Mouse (Mus musculus): ENCODE results near the gene Tle4. TPM values are rescaled to one million over a fixed set of nuclear protein-coding genes. Genes with fewer than 3 reads are reported as not detected.

Gene Tle4
- total and polyA plus RNA-seq, 3 experiments, result 13.2 to 32.7 (median 15.4) TPM

- peaks cover 26% of the 10 kb centered on the region for H3K36me3 ChIP-seq (replicated peaks)
- peaks cover 8% of the 10 kb centered on the region; the same call in 1 of the 2 replicates for H3K27me3 ChIP-seq (ENCODE audit: insufficient read depth, low read length)
- DNase-seq (ENCODE audit: low spot score), result no peak
- no peak for TF ChIP-seq GATA1 (IDR thresholded peaks at IDR 0.05; ENCODE audit: borderline replicate concordance, low read length)
- H3K4me3 ChIP-seq (ENCODE audit: low read depth, low read length), result no peak overlapping the region; the same call in 1 of the 2 replicates
- no peaks in the 10 kb centered on the region for H3K9me3 ChIP-seq (replicated peaks)
- ATAC-seq (ENCODE audit: extremely low read depth, insufficient number of reproducible peaks, low FRiP score, poor library complexity, severe bottlenecking), result no peak
- peaks cover 19% of the 10 kb centered on the region for H3K4me1 ChIP-seq (ENCODE audit: insufficient read depth, low read depth, low read length)
Observed at GRCm38 (mm10) chr19:14595390-14595997, 2.4 kb downstream of the Tle4 start.

- H3K36me3 ChIP-seq (replicated peaks), result peaks cover 32% of the 10 kb centered on the region
- peaks cover 3% of the 10 kb centered on the region; the same call in 1 of the 2 replicates for H3K27me3 ChIP-seq (ENCODE audit: insufficient read depth, low read length)
- no peak for ATAC-seq (ENCODE audit: extremely low read depth, insufficient number of reproducible peaks, low FRiP score, poor library complexity, severe bottlenecking)
- DNase-seq (ENCODE audit: low spot score), result no peak
- H3K4me1 ChIP-seq (ENCODE audit: insufficient read depth, low read depth, low read length), result peaks cover 23% of the 10 kb centered on the region
- no peak overlapping the region for H3K4me3 ChIP-seq (ENCODE audit: low read depth, low read length)
- H3K9me3 ChIP-seq (replicated peaks), result no peaks in the 10 kb centered on the region
- TF ChIP-seq POLR2AphosphoS5 (IDR thresholded peaks at IDR 0.05; ENCODE audit: insufficient replicate concordance, low read depth, low read length) (no peak), CTCF (IDR thresholded peaks at IDR 0.05; ENCODE audit: low read depth, low read length) (no peak), TAL1 (conservative IDR thresholded peaks at IDR 0.05; ENCODE audit: low read depth, low read length) (no peak), GATA1 (IDR thresholded peaks at IDR 0.05; ENCODE audit: borderline replicate concordance, low read length) (no peak), GATA2 (IDR thresholded peaks at IDR 0.05; ENCODE audit: borderline replicate concordance, low read depth, low read length) (no peak)
Observed at GRCm38 (mm10) chr19:14594537-14594936, 3.3 kb downstream of the Tle4 start.

- DNase-seq (ENCODE audit: low spot score) (no peak), ATAC-seq (ENCODE audit: extremely low read depth, insufficient number of reproducible peaks, low FRiP score, poor library complexity, severe bottlenecking) (no peak)
- TF ChIP-seq CTCF (IDR thresholded peaks at IDR 0.05; ENCODE audit: low read depth, low read length) (no peak), POLR2AphosphoS5 (IDR thresholded peaks at IDR 0.05; ENCODE audit: insufficient replicate concordance, low read depth, low read length) (no peak), GATA2 (IDR thresholded peaks at IDR 0.05; ENCODE audit: borderline replicate concordance, low read depth, low read length) (no peak), GATA1 (IDR thresholded peaks at IDR 0.05; ENCODE audit: borderline replicate concordance, low read length) (no peak), TAL1 (conservative IDR thresholded peaks at IDR 0.05; ENCODE audit: low read depth, low read length) (no peak)
- peaks cover 13% of the 10 kb centered on the region; the same call in 1 of the 2 replicates for H3K4me1 ChIP-seq (ENCODE audit: insufficient read depth, low read depth, low read length)
- no peaks in the 10 kb centered on the region for H3K9me3 ChIP-seq (replicated peaks)
- no peaks in the 10 kb centered on the region for H3K27me3 ChIP-seq (ENCODE audit: insufficient read depth, low read length)
- no peak overlapping the region for H3K4me3 ChIP-seq (ENCODE audit: low read depth, low read length)
- peaks cover 43% of the 10 kb centered on the region for H3K36me3 ChIP-seq (replicated peaks)
Observed at GRCm38 (mm10) chr19:14591809-14592535, 5.9 kb downstream of the Tle4 start.

DNA sequence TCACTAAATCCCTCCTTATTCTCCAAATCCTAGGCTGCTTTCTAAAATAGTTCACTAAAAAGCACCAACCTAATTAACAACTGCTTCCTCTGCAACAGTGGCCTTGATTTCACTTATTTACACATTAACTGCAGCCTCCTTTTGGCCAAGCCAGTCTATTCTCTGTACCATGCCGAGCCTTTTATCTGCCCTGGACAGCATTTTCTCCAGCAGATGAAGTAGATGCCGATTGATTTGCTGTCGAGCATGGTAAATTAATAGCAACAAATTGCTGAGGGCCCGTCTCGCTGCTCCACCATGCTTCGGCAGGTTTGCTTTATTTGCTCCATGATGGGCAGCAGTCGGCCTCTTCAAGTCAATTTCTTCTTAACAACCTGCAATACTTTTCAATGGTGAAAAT, 7.7 kb downstream of the Tle4 start:
- H3K27me3 ChIP-seq (ENCODE audit: insufficient read depth, low read length), result no peaks in the 10 kb centered on the region
- H3K36me3 ChIP-seq (replicated peaks), result peaks cover 51% of the 10 kb centered on the region
- peaks cover 17% of the 10 kb centered on the region for H3K4me1 ChIP-seq (ENCODE audit: insufficient read depth, low read depth, low read length)
- no peaks in the 10 kb centered on the region for H3K9me3 ChIP-seq (replicated peaks)
- H3K4me3 ChIP-seq (ENCODE audit: low read depth, low read length), result no peak overlapping the region
- no peak for TF ChIP-seq GATA2 (IDR thresholded peaks at IDR 0.05; ENCODE audit: borderline replicate concordance, low read depth, low read length)
- TF ChIP-seq POLR2AphosphoS5 (IDR thresholded peaks at IDR 0.05; ENCODE audit: insufficient replicate concordance, low read depth, low read length), result no peak
- TF ChIP-seq CTCF (IDR thresholded peaks at IDR 0.05; ENCODE audit: low read depth, low read length), result no peak
- TF ChIP-seq TAL1 (conservative IDR thresholded peaks at IDR 0.05; ENCODE audit: low read depth, low read length), result no peak
- ATAC-seq (ENCODE audit: extremely low read depth, insufficient number of reproducible peaks, low FRiP score, poor library complexity, severe bottlenecking), result no peak
- no peak for DNase-seq (ENCODE audit: low spot score)

DNA sequence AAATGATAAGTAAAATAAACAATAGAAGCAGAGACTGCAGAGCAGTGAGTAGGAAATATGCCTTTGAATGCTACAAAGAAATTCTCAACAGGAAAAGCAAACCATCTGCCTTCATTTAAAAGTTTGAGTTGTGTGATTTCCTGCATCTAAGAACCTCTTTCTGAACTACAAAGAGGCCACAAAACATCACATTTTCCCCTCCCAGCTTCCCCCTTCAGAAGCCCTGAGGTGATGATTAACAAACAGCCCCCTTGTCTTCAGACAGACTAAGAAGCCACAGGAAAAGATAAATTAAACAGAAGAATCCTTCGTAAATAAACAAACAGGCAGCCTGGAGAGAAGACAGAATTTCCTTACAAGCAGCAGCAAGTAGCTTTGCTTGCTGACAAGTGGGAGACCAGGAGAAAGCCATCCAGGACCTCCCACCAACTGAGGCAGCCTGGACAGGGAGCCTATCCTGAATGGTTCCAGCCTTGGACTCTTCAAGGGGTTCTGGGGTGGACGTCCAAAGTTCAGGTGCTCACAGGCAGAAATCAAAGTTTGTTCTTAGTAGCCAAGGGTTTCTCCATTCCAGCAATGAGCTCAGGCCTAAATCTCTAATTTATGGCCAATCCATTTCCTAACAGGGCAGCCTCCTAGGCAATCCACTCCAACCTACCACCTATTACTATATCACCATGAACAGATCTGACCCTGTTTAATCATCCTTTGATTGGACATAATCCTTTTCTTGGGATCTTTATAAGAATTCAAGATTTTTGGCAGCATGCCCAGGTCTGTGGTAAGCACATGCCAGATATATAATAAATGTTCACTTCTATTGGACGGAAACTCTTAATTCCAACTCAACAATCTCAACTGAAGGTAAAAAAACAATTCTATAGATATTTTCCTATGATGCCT, 9.4 kb downstream of the Tle4 start:
- TF ChIP-seq POLR2AphosphoS5 (IDR thresholded peaks at IDR 0.05; ENCODE audit: insufficient replicate concordance, low read depth, low read length), result no peak
- TF ChIP-seq TAL1 (conservative IDR thresholded peaks at IDR 0.05; ENCODE audit: low read depth, low read length), result no peak
- no peak for TF ChIP-seq GATA2 (IDR thresholded peaks at IDR 0.05; ENCODE audit: borderline replicate concordance, low read depth, low read length)
- TF ChIP-seq GATA1 (IDR thresholded peaks at IDR 0.05; ENCODE audit: borderline replicate concordance, low read length), result no peak
- no peak for TF ChIP-seq CTCF (IDR thresholded peaks at IDR 0.05; ENCODE audit: low read depth, low read length)
- H3K27me3 ChIP-seq (ENCODE audit: insufficient read depth, low read length), result no peaks in the 10 kb centered on the region
- H3K4me1 ChIP-seq (ENCODE audit: insufficient read depth, low read depth, low read length), result peaks cover 13% of the 10 kb centered on the region
- H3K36me3 ChIP-seq (replicated peaks), result peaks cover 50% of the 10 kb centered on the region
- no peak for DNase-seq (ENCODE audit: low spot score)
- H3K9me3 ChIP-seq (replicated peaks), result no peaks in the 10 kb centered on the region
- no peak for ATAC-seq (ENCODE audit: extremely low read depth, insufficient number of reproducible peaks, low FRiP score, poor library complexity, severe bottlenecking)
- H3K4me3 ChIP-seq (ENCODE audit: low read depth, low read length), result no peak overlapping the region

- Histone ChIP-seq H3K9me3 (replicated peaks) (no peaks in the 10 kb centered on the region), H3K4me3 (ENCODE audit: low read depth, low read length) (no peak overlapping the region), H3K4me1 (ENCODE audit: insufficient read depth, low read depth, low read length) (peaks cover 13% of the 10 kb centered on the region), H3K27me3 (ENCODE audit: insufficient read depth, low read length) (no peaks in the 10 kb centered on the region), H3K36me3 (replicated peaks) (peaks cover 41% of the 10 kb centered on the region)
- ATAC-seq (ENCODE audit: extremely low read depth, insufficient number of reproducible peaks, low FRiP score, poor library complexity, severe bottlenecking) (no peak; the same call in 1 of the 2 replicates), DNase-seq (ENCODE audit: low spot score) (no peak)
- no peak for TF ChIP-seq GATA1 (IDR thresholded peaks at IDR 0.05; ENCODE audit: borderline replicate concordance, low read length)
- no peak for TF ChIP-seq POLR2AphosphoS5 (IDR thresholded peaks at IDR 0.05; ENCODE audit: insufficient replicate concordance, low read depth, low read length)
- no peak for TF ChIP-seq GATA2 (IDR thresholded peaks at IDR 0.05; ENCODE audit: borderline replicate concordance, low read depth, low read length)
- TF ChIP-seq TAL1 (conservative IDR thresholded peaks at IDR 0.05; ENCODE audit: low read depth, low read length), result no peak
- no peak for TF ChIP-seq CTCF (IDR thresholded peaks at IDR 0.05; ENCODE audit: low read depth, low read length)
Observed at GRCm38 (mm10) chr19:14586171-14586570, 11.7 kb downstream of the Tle4 start.
